Mouse (Mus musculus): ENCODE results near the gene Vmn1r185. TPM values are rescaled to one million over a fixed set of nuclear protein-coding genes. Genes with fewer than 3 reads are reported as not detected.
"Not testable (repeated sequence)": the region's sequence is repeated elsewhere in the genome, so short reads cannot be mapped to it uniquely, and the experiment has no call there.

Gene Vmn1r185
- not detected in 2 replicates for polyA plus RNA-seq (2012; rRNA removed)

- not testable (repeated sequence) for DNase-seq (ENCODE audit: low read depth)
These were observed at the start of gene Vmn1r185 for GRCm38 (mm10) chr7:26618364-26618763. Gene Vmn1r185, minus strand, starts transcription at chr7:26618464.

- DNase-seq (ENCODE audit: low read depth): not testable (repeated sequence)
These were observed 49.2 kb upstream of the Vmn1r185 start for GRCm38 (mm10) chr7:26667466-26667865.

- TF ChIP-seq POLR2A (IDR thresholded peaks at IDR 0.05; ENCODE audit: borderline replicate concordance, extremely low read depth, insufficient read depth, insufficient read length, poor library complexity, severe bottlenecking) (no peak), CTCF (IDR thresholded peaks at IDR 0.05; ENCODE audit: borderline replicate concordance, extremely low read depth, insufficient read depth, insufficient read length) (no peak)
- no peak for DNase-seq (ENCODE audit: low read depth)
These were observed 47.7 kb upstream of the Vmn1r185 start for GRCm38 (mm10) chr7:26666011-26666410.

GRCm38 (mm10) chr7:26589774-26590173, 28.5 kb downstream of the Vmn1r185 start:
- DNase-seq (ENCODE audit: low read depth): no peak
- TF ChIP-seq CTCF (IDR thresholded peaks at IDR 0.05; ENCODE audit: borderline replicate concordance, extremely low read depth, insufficient read depth, insufficient read length): no peak
- TF ChIP-seq POLR2A (IDR thresholded peaks at IDR 0.05; ENCODE audit: borderline replicate concordance, extremely low read depth, insufficient read depth, insufficient read length, poor library complexity, severe bottlenecking): no peak

- TF ChIP-seq CTCF (IDR thresholded peaks at IDR 0.05; ENCODE audit: borderline replicate concordance, extremely low read depth, insufficient read depth, insufficient read length) (no peak), POLR2A (IDR thresholded peaks at IDR 0.05; ENCODE audit: borderline replicate concordance, extremely low read depth, insufficient read depth, insufficient read length, poor library complexity, severe bottlenecking) (no peak)
- no peak for DNase-seq (ENCODE audit: low read depth)
These were observed 29.2 kb downstream of the Vmn1r185 start for GRCm38 (mm10) chr7:26589077-26589476.

Other genes starting within 250 kb of the Vmn1r185 start
- not detected in 2 replicates for gene Nlrp9c, start 214.8 kb downstream of the Vmn1r185 start, polyA plus RNA-seq (2012; rRNA removed)
- gene Nlrp4a, start 183.4 kb downstream of the Vmn1r185 start, polyA plus RNA-seq (2012; rRNA removed): not detected in 2 replicates
- not detected in 2 replicates for gene Nlrp9a, start 83.4 kb downstream of the Vmn1r185 start, polyA plus RNA-seq (2012; rRNA removed)
- gene Cyp2b23, start 68.0 kb upstream of the Vmn1r185 start, polyA plus RNA-seq (2012; rRNA removed): not detected in 2 replicates
- 0.04 and 0.05 TPM in 2 replicates for gene Cyp2b19, start 138.7 kb upstream of the Vmn1r185 start, polyA plus RNA-seq (2012; rRNA removed)
- gene Cyp2g1, start 190.4 kb upstream of the Vmn1r185 start, polyA plus RNA-seq (2012; rRNA removed): not detected in 2 replicates
- 0.42 and 1.1 TPM in 2 replicates for gene Cyp2a5, start 216.8 kb upstream of the Vmn1r185 start, polyA plus RNA-seq (2012; rRNA removed)